Mouse (Mus musculus): ENCODE data around the gene Arid1b.

Arid1b gene

GRCm38 (mm10) chr17:5196508-5196907, 202.4 kb downstream of the Arid1b start:
- peak; percentile 32 for DNase-seq

DNA sequence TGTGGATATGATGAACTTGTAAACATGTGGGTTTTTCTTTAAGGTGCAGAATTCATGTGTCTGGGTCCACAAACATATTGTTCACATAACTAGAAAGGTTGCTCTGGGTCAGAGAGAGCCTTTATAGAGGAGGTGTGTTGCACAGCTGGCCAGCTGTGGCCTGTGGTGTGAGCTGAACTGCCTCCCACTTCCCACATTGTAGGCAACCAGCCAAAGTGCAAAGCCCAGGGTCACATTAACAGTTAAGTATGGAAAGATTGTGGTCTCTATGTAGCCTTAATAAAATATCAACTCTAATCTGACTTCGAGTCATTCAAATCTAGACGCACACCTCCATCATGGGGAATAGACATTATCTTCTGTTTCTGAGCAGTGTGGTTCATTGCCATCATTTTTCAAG, 203.0 kb downstream of the Arid1b start:
- no peak for DNase-seq

GRCm38 (mm10) chr17:5197765-5198164, 203.6 kb downstream of the Arid1b start:
- no peak for DNase-seq

GRCm38 (mm10) chr17:5198252-5198651, 204.1 kb downstream of the Arid1b start:
- DNase-seq, result no peak

- DNase-seq, result no peak
Observed at GRCm38 (mm10) chr17:5198811-5199210, 204.7 kb downstream of the Arid1b start.

DNA sequence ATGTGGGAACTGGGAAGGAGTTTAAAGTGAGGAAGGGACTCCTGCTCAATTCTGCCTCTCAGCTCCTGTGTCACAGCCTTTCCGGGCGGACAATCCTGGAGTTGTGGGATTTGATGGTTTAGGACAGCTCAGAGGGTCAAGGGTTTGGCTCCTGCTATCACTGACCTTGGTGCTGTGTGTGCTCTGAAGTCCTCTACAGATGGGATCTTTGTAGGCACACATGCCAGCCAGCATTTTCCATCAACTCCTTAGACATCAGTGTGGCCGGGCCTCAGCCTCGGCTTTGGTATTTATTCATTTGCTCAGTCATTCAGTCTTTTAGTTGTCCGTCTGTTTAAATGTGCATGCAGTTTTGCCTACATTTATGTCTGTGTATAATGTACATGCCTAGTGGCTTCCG, 206.5 kb downstream of the Arid1b start:
- no peak for DNase-seq

GRCm38 (mm10) chr17:5201859-5202598, 207.9 kb downstream of the Arid1b start:
- DNase-seq, result peak; percentile 64

DNA sequence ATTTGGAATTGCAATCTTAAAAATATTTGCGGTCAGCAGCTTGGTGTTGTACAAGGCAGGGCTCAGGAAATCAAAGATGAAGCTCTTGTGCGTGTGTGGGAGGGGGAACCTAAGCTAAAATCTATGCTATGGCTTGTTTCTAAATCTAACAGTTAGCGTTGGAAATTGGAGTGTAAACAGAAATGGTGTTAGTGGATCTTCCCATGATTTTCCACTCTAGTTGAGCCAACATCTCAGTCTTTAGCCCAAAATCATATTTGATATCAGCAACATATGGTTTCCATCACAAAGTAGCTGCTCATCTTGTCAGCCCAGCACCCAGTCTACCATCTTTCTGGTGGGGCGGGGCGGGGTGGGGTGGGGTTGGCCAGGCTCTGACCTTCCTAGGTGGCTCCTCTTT, 208.6 kb downstream of the Arid1b start:
- DNase-seq, result no peak

GRCm38 (mm10) chr17:5203346-5204102, 209.4 kb downstream of the Arid1b start:
- DNase-seq, result no peak

DNA sequence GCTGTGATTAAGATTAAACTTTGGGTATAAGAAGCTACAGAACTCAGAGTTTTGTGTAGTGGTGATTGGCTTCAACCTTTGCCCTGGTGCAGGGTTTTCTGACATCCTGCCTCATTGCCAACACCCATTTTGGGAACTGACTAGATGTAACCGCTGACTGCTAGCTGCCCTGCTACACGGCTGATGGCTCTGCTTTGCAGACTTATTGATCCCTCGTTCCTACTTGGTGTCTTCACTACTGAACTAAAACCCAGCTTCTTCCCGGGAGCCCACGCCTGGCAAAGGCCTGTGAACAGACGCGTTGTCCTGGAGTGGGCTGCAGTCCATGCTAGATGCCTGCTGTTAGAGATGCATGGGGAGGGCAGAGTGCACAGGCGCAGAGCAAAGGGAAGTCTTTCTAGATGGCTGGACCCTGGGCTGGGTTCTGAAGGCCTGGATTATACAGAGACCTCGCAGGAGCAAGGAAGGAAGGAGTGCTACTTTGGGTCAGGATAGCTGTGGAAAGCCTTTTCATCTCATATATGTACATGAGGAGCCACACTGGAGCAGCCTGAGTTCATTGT, 210.1 kb downstream of the Arid1b start:
- no peak for DNase-seq

- no peak for DNase-seq
Observed at GRCm38 (mm10) chr17:5205163-5205581, 211.0 kb downstream of the Arid1b start.

GRCm38 (mm10) chr17:5206731-5207130, 212.6 kb downstream of the Arid1b start:
- DNase-seq, result no peak

- DNase-seq, result no peak
Observed at GRCm38 (mm10) chr17:5207881-5208280, 213.7 kb downstream of the Arid1b start.

- DNase-seq, result no peak
Observed at GRCm38 (mm10) chr17:5208362-5208761, 214.2 kb downstream of the Arid1b start.

GRCm38 (mm10) chr17:5209076-5209475, 214.9 kb downstream of the Arid1b start:
- DNase-seq, result no peak

DNA sequence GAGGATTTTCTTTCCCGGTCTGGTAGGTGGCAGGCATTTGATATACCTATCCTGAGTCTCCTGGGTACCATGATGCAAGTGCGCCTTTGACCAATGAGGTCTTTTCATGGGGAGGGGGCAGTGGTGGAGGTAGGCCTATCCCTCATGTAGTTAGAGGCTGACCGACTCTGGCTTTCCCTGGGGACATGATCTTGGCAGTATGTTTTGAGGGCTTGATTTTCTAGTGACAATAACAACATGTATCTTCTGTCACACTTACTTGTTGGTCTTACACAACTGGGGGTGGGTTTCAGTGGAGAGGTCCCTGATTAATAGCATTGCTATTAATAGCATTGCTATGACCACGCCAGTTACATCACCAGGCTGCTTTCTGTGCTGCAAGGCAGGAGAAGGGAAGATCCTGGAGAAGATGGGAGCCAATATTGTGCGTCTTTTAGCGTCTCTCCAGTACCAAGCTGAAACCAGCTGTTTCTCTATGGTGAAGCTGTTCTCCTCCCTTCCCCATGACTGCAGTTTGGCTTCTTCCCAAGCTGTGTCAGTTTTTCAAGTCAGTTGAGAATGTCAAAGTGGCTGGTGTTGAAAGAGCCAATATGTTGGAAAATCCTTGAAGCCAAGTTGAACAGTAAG, 216.1 kb downstream of the Arid1b start:
- no peak for DNase-seq

GRCm38 (mm10) chr17:5210891-5211290, 216.8 kb downstream of the Arid1b start:
- no peak for DNase-seq

DNA sequence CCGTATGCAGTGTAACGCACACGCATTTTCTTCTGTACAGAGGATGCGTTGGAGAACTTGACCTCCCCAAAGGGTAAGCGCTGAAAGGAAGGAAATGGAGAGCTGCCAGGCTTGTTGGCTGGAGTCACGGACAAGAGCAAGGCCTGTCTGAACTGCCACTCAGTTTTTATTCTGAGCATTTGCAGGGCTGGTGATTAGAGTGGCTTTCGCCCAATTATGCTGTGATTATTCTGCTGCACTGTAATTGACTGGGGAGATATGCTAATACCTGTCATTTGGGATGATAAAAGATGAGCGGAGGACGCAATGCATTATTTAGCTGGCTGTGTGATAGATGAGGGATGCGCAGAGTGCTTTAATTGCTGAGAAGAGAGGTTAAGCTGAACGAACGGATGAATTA, 218.0 kb downstream of the Arid1b start:
- DNase-seq, result no peak

DNA sequence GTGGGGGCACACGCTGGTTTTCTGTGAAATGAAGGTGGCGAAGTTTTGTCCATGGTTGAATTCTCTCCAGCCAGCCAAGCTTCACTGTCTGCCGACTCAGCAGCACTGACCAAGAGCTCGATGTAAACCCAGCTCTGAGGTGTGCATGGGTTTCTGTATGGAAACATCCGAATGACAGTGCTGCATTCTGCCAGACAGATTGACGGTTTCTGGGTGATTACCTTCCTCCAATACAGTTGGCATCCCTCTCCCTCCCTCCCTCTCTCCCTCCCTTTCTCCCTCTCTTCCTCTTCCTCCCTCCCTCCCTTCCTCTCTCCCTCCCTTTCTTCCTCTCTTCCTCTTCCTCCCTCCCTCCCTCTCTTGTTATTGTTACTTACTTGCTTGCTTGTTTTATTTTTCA, 219.3 kb downstream of the Arid1b start:
- DNase-seq, result no peak

GRCm38 (mm10) chr17:5215352-5215751, 221.2 kb downstream of the Arid1b start:
- DNase-seq, result no peak

DNA sequence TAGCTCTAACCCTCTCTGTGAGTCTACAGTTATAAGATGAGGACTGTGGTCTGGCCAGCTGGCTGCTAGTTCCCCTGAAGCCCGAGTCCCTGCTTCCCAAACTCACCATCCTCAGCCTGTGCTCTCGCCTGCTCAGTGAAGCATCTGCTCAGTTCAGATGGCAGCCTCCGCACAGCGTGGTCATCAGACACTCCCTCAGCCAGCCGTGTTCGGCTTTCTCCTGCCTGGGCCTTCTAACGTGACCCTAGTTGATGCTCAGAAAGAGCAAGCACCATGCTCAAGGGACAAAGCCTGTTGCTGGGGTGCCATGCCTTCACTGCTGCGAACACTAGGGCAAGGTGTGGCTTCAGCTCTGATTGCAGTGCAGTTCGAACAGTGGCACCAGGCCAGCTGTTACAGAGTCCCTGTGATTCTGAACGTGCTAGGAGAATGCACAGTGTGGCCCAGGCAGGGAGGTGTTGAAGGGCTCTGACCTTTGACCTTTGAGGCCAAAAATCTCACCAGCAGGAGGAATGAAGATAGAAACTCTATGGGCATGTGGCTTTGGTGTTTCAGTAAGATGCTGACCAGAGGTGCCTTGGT, 222.9 kb downstream of the Arid1b start:
- DNase-seq, result peak; percentile 35

DNA sequence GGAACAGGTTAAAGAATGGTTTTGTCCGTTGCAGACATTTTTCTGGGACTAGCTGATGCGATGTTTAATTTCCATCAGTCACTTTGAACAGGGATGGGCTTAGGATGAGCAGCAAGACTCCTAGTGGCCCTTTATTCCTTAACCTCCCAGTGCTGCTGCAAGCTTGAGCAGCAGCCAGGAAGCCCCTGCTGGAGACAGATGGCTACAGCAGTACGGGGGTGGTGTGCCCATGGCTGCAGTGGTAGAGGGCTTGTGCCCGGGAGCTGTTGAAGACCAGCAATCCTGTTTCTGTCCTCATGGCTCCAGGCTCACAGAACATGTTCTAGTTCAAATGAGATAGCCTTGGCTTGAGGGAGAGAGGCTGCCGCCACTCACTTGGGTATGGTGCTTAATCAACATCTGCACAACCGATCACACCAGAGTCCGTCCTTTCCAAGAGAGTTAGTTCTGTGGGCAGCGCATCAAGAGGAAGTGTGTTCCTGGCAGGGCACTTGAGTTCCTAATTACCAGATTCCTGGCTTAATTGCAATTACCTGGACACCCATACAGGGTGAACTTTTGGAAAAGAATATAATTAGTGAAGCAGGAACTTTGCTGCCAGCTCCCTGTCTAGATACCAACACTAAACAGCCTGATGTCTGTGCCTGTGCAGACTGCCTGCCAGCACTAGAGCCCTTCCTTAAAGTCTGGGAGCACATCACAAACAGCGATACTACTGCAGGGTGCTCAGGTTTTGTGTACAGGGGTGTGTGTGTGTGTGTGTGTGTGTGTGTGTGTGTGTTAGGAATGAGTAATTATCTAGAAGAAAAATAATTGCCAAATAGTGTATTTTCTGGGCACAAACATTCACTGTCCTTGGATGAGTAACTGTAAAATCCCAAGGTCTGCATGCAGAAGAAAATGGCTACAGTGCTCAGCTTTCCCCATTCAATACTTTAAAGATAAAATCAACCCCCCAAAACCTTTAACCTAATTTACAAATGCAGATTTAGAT, 224.0 kb downstream of the Arid1b start:
- DNase-seq, result no peak
